Mouse (Mus musculus) heart, adult 18-20 months (tissue): ENCODE results near the gene Nlrc5. TPM values are rescaled to one million over a fixed set of nuclear protein-coding genes. Genes with fewer than 3 reads are reported as not detected.
"Not testable (repeated sequence)": the region's sequence is repeated elsewhere in the genome, so short reads cannot be mapped to it uniquely, and the experiment has no call there.

Source experiments
- DNase-seq, 2 experiments: peaks; one replicate each; pipeline ENCODE4 v3.0.0; 2021 to 2022; ENCODE audit warnings: mixed read lengths in 1 of 2
- total RNA-seq, 2 experiments: library from RNA; stranded (reverse); gene quantifications; 2 replicates each; pipeline ENCODE4 v1.2.3; 2021

The Nlrc5 gene
- total RNA-seq, 2 experiments from 2014 or later, result 4.0 to 8.8 TPM

- DNase-seq, result no peak
These were observed 16.1 kb upstream of the Nlrc5 start for GRCm38 (mm10) chr8:94418017-94418416.

- no peak for DNase-seq
These were observed 11.9 kb upstream of the Nlrc5 start for GRCm38 (mm10) chr8:94422270-94422669.

- peak in 1 of 2 experiments; percentile 31 for DNase-seq
These were observed 6.2 kb upstream of the Nlrc5 start for GRCm38 (mm10) chr8:94427953-94428352.

- no peak for DNase-seq
These were observed 5.7 kb upstream of the Nlrc5 start for GRCm38 (mm10) chr8:94428420-94428819.

- no peak for DNase-seq
These were observed 4.8 kb upstream of the Nlrc5 start for GRCm38 (mm10) chr8:94429376-94429775.

- no peak for DNase-seq
These were observed 1.9 kb upstream of the Nlrc5 start for GRCm38 (mm10) chr8:94432212-94432611.

- no peak for DNase-seq
These were observed 802 bp downstream of the Nlrc5 start for GRCm38 (mm10) chr8:94434958-94435357.

- no peak for DNase-seq
These were observed 1.4 kb downstream of the Nlrc5 start for GRCm38 (mm10) chr8:94435397-94436111.

GRCm38 (mm10) chr8:94436112-94436572 lies 2.0 kb downstream of the Nlrc5 start:
- DNase-seq, result no peak

GRCm38 (mm10) chr8:94436900-94437299 lies 2.7 kb downstream of the Nlrc5 start:
- DNase-seq, result no peak

GRCm38 (mm10) chr8:94438659-94439058 lies 4.5 kb downstream of the Nlrc5 start:
- no peak for DNase-seq

- DNase-seq, result no peak
These were observed 5.5 kb downstream of the Nlrc5 start for GRCm38 (mm10) chr8:94439691-94440090.

GRCm38 (mm10) chr8:94440389-94440788 lies 6.2 kb downstream of the Nlrc5 start:
- no peak for DNase-seq

- DNase-seq, result no peak
These were observed 7.5 kb downstream of the Nlrc5 start for GRCm38 (mm10) chr8:94441686-94442085.

- DNase-seq, result peak; percentile 35 to 50
These were observed 9.0 kb downstream of the Nlrc5 start for GRCm38 (mm10) chr8:94443153-94443552.

- DNase-seq, result no peak
These were observed 10.3 kb downstream of the Nlrc5 start for GRCm38 (mm10) chr8:94444480-94444879.

- no peak for DNase-seq
These were observed 13.0 kb downstream of the Nlrc5 start for GRCm38 (mm10) chr8:94447142-94447541.

- no peak for DNase-seq
These were observed 13.6 kb downstream of the Nlrc5 start for GRCm38 (mm10) chr8:94447583-94448324.

- DNase-seq, result not testable (repeated sequence)
These were observed 18.8 kb downstream of the Nlrc5 start for GRCm38 (mm10) chr8:94452991-94453390.

GRCm38 (mm10) chr8:94453868-94454488 lies 19.8 kb downstream of the Nlrc5 start:
- no peak for DNase-seq

GRCm38 (mm10) chr8:94454905-94455304 lies 20.7 kb downstream of the Nlrc5 start:
- DNase-seq, result no peak

- no peak for DNase-seq
These were observed 21.9 kb downstream of the Nlrc5 start for GRCm38 (mm10) chr8:94456071-94456470.

GRCm38 (mm10) chr8:94458567-94458966 lies 24.4 kb downstream of the Nlrc5 start:
- DNase-seq, result no peak
